Mouse (Mus musculus): Measurements from ENCODE around the gene Upf2.
"Not testable (repeated sequence)": the region's sequence is repeated elsewhere in the genome, so short reads cannot be mapped to it uniquely, and the experiment has no call there.

Gene Upf2

GRCm38 (mm10) chr2:6071598-6072440, 120.5 kb downstream of the Upf2 start:
- no peak for DNase-seq (ENCODE audit: low read depth)

- DNase-seq (ENCODE audit: low read depth), result no peak
Measured at GRCm38 (mm10) chr2:6072685-6073260, 121.5 kb downstream of the Upf2 start.

GRCm38 (mm10) chr2:6074891-6075529, 123.7 kb downstream of the Upf2 start:
- DNase-seq (ENCODE audit: low read depth), result no peak

GRCm38 (mm10) chr2:6075530-6075896, 124.2 kb downstream of the Upf2 start:
- no peak for DNase-seq (ENCODE audit: low read depth)

- no peak for DNase-seq (ENCODE audit: low read depth)
Measured at GRCm38 (mm10) chr2:6080037-6080436, 128.8 kb downstream of the Upf2 start.

GRCm38 (mm10) chr2:6081108-6081507, 129.8 kb downstream of the Upf2 start:
- no peak for DNase-seq (ENCODE audit: low read depth)

GRCm38 (mm10) chr2:6082615-6083014, 131.3 kb downstream of the Upf2 start:
- no peak for DNase-seq (ENCODE audit: low read depth)

GRCm38 (mm10) chr2:6083696-6084095, 132.4 kb downstream of the Upf2 start:
- DNase-seq (ENCODE audit: low read depth), result no peak

- DNase-seq (ENCODE audit: low read depth), result peak; percentile 22
Measured at GRCm38 (mm10) chr2:6085622-6086530, 134.6 kb downstream of the Upf2 start.

- no peak for DNase-seq (ENCODE audit: low read depth)
Measured at GRCm38 (mm10) chr2:6087151-6087550, 135.9 kb downstream of the Upf2 start.

GRCm38 (mm10) chr2:6089941-6090340, 138.7 kb downstream of the Upf2 start:
- DNase-seq (ENCODE audit: low read depth), result not testable (repeated sequence)

GRCm38 (mm10) chr2:6097113-6097716, 145.9 kb downstream of the Upf2 start:
- no peak for DNase-seq (ENCODE audit: low read depth)

GRCm38 (mm10) chr2:6098924-6099323, 147.7 kb downstream of the Upf2 start:
- no peak for DNase-seq (ENCODE audit: low read depth)

GRCm38 (mm10) chr2:6099443-6099842, 148.2 kb downstream of the Upf2 start:
- DNase-seq (ENCODE audit: low read depth), result no peak

GRCm38 (mm10) chr2:6100027-6100749, 148.9 kb downstream of the Upf2 start:
- DNase-seq (ENCODE audit: low read depth), result peak; percentile 24

GRCm38 (mm10) chr2:6100755-6101154, 149.5 kb downstream of the Upf2 start:
- no peak for DNase-seq (ENCODE audit: low read depth)

- no peak for DNase-seq (ENCODE audit: low read depth)
Measured at GRCm38 (mm10) chr2:6105437-6105836, 154.2 kb downstream of the Upf2 start.
